Mouse (Mus musculus): ENCODE measurements around the gene Palmd.

- TF ChIP-seq CTCF (IDR thresholded peaks at IDR 0.05; ENCODE audit: extremely low read depth, insufficient read length, insufficient replicate concordance, low read depth, low read length) (no peak), POLR2A (IDR thresholded peaks at IDR 0.05; ENCODE audit: low read depth, low read length) (no peak)
Observed at GRCm38 (mm10) chr3:116969786-116970185, 999 bp upstream of the Palmd start.
